Mouse (Mus musculus): ENCODE data around the gene Zfp961. TPM values are rescaled to one million over a fixed set of nuclear protein-coding genes. Genes with fewer than 3 reads are reported as not detected.

Zfp961 gene
- total and polyA plus RNA-seq, 3 experiments = 5.9 to 21.4 (median 14.9) TPM

DNA sequence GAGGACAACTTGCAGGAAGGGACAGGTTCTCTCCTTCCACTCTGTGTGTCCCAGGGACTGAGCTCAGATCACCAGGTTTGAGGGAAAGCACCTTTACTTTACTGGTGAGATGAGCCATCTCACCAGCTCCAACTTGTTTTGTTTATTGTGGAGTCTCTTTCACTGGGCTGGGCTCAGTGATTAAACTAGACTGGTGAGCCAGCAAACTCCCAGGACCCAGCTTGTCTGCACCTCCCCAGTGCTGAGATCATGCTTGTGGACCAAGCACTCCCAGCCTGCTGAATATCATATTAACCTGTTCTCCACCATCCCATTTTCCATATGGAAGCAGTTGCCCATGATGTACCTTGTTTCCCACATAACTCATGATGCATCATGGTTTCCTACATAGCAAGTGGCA is 52.1 kb downstream of the Zfp961 start:
- Histone ChIP-seq H3K4me2 (ENCODE audit: insufficient read depth, low read depth, poor library complexity, severe bottlenecking) (no peak overlapping the region), H3K4me3 (replicated peaks in 1 of 3; ENCODE audit: low read depth in 2 of 3, low read length in 2 of 3, poor library complexity in 1 of 3) (no peak overlapping the region), H3K9ac (ENCODE audit: insufficient read depth, low read depth) (no peak overlapping the region), H3K79me2 (replicated peaks; ENCODE audit: control insufficient read depth, extremely low read depth, insufficient read depth, poor library complexity, severe bottlenecking) (no peaks in the 10 kb centered on the region), H3K4me1 (ENCODE audit: control insufficient read depth in 1 of 2, insufficient read depth in 2 of 2) (peaks cover under 1 to 20% of the 10 kb centered on the region in 2 experiments; a peak in 3 of 4 replicates), H3K27ac (ENCODE audit: insufficient read depth, low read depth) (no peak overlapping the region), H3K27me3 (replicated peaks) (no peaks in the 10 kb centered on the region), H3K36me3 (replicated peaks in 1 of 2; ENCODE audit: control insufficient read depth in 1 of 2, insufficient read depth in 1 of 2, low read length in 1 of 2) (peaks cover 0 to 55% of the 10 kb centered on the region in 2 experiments), H3K9me3 (replicated peaks; ENCODE audit: low read length) (peaks cover 7% of the 10 kb centered on the region)
- in situ Hi-C loops (cut with MboI; ENCODE audit: low pct_ligation_motif_present, low pct_unique_long_range_greater_than_20kb, low sequenced_read_pairs) = loop anchor here (25.0 kb wide), 1 partner anchor 866 kb away; no protein-coding TSS in a partner anchor
- DNase-seq (ENCODE audit: extremely low read depth) = no peak
- TF ChIP-seq PAX5 (IDR thresholded peaks at IDR 0.05; ENCODE audit: low read length) = no peak
- no peak for TF ChIP-seq IRF4 (IDR thresholded peaks at IDR 0.05; ENCODE audit: low read depth, low read length)
- no peak for TF ChIP-seq RCOR1 (conservative IDR thresholded peaks at IDR 0.05; ENCODE audit: low read depth, low read length)
- TF ChIP-seq UBTF (IDR thresholded peaks at IDR 0.05; ENCODE audit: low read depth, low read length) = no peak
- no peak for TF ChIP-seq MAX (IDR thresholded peaks at IDR 0.05; ENCODE audit: low read length)
- TF ChIP-seq BHLHE40 (IDR thresholded peaks at IDR 0.05; ENCODE audit: low read depth, low read length) = no peak
- TF ChIP-seq KAT2A (IDR thresholded peaks at IDR 0.05; ENCODE audit: insufficient replicate concordance, low read length) = no peak
- TF ChIP-seq ZMIZ1 (IDR thresholded peaks at IDR 0.05; ENCODE audit: low read depth, low read length) = no peak
- no peak for TF ChIP-seq JUND (conservative IDR thresholded peaks at IDR 0.05; ENCODE audit: low read depth, low read length)
- TF ChIP-seq HCFC1 (IDR thresholded peaks at IDR 0.05; ENCODE audit: low read depth, low read length) = no peak
- no peak for TF ChIP-seq CTCF (conservative IDR thresholded peaks at IDR 0.05 in 1 of 2, IDR thresholded peaks at IDR 0.05 in 1 of 2; ENCODE audit: low read depth in 2 of 2, low read length in 2 of 2)
- TF ChIP-seq POLR2A (IDR thresholded peaks at IDR 0.05; ENCODE audit: low read depth, low read length) = no peak
- dilution Hi-C loops (cut with MboI; ENCODE audit: extremely low pct_ligation_motif_present, extremely low pct_unique_long_range_greater_than_20kb, low sequenced_read_pairs) = no loop called here

DNA sequence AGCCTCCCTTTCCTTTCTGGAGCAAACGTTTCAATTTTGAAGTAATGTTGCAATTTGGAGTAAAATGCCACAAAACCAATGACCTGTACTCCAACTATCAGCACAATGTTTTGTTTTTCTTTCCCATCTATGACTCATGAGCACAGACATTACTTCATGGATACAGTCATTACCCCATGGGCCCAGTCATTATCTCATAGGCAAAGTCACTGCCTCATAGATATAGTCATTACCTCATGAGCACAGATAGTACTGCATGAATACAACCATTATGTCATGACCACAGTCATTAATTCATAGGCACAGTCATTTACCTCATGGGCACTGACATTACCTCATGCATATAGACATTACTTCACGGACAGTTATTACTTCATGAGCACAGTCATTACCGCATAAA is 55.1 kb downstream of the Zfp961 start:
- no peak for DNase-seq (ENCODE audit: extremely low read depth)
- TF ChIP-seq ZNF384 (IDR thresholded peaks at IDR 0.05; ENCODE audit: low read depth, low read length) (no peak), ZMIZ1 (IDR thresholded peaks at IDR 0.05; ENCODE audit: low read depth, low read length) (no peak), GABPA (IDR thresholded peaks at IDR 0.05; ENCODE audit: insufficient replicate concordance, low read depth, low read length) (no peak), RAD21 (IDR thresholded peaks at IDR 0.05; ENCODE audit: low read depth, low read length) (no peak), TCF12 (IDR thresholded peaks at IDR 0.05; ENCODE audit: low read depth, low read length) (no peak), RCOR1 (conservative IDR thresholded peaks at IDR 0.05; ENCODE audit: low read depth, low read length) (no peak), BHLHE40 (IDR thresholded peaks at IDR 0.05; ENCODE audit: low read depth, low read length) (no peak), JUN (IDR thresholded peaks at IDR 0.05; ENCODE audit: insufficient read depth, low read depth, low read length) (no peak), USF2 (conservative IDR thresholded peaks at IDR 0.05; ENCODE audit: low read depth, low read length) (no peak), POLR2A (IDR thresholded peaks at IDR 0.05; ENCODE audit: low read depth, low read length) (no peak), ETS1 (conservative IDR thresholded peaks at IDR 0.05; ENCODE audit: low read depth, low read length) (no peak), POLR2AphosphoS2 (IDR thresholded peaks at IDR 0.05; ENCODE audit: low read depth, low read length) (no peak), MEF2A (IDR thresholded peaks at IDR 0.05; ENCODE audit: borderline replicate concordance, low read depth, low read length) (no peak), ELF1 (IDR thresholded peaks at IDR 0.05; ENCODE audit: low read depth, low read length) (no peak)
- no peak overlapping the region for H3K4me2 ChIP-seq (ENCODE audit: insufficient read depth, low read depth, poor library complexity, severe bottlenecking)
- no peak overlapping the region for H3K9ac ChIP-seq (ENCODE audit: insufficient read depth, low read depth)
- peaks cover 0 to 26% of the 10 kb centered on the region in 2 experiments for H3K36me3 ChIP-seq (replicated peaks in 1 of 2; ENCODE audit: control insufficient read depth in 1 of 2, insufficient read depth in 1 of 2, low read length in 1 of 2)
- H3K4me3 ChIP-seq (replicated peaks in 1 of 3; ENCODE audit: low read depth in 2 of 3, low read length in 2 of 3, poor library complexity in 1 of 3) = no peak overlapping the region
- in situ Hi-C loops (cut with MboI; ENCODE audit: low pct_ligation_motif_present, low pct_unique_long_range_greater_than_20kb, low sequenced_read_pairs) (loop anchor here (25.0 kb wide), 1 partner anchor 869 kb away; no protein-coding TSS in a partner anchor), dilution Hi-C loops (cut with MboI; ENCODE audit: extremely low pct_ligation_motif_present, extremely low pct_unique_long_range_greater_than_20kb, low sequenced_read_pairs) (no loop called here)
- H3K27me3 ChIP-seq (replicated peaks) = no peaks in the 10 kb centered on the region
- H3K79me2 ChIP-seq (replicated peaks; ENCODE audit: control insufficient read depth, extremely low read depth, insufficient read depth, poor library complexity, severe bottlenecking) = no peaks in the 10 kb centered on the region
- H3K4me1 ChIP-seq (ENCODE audit: control insufficient read depth in 1 of 2, insufficient read depth in 2 of 2) = peaks cover 13 to 45% of the 10 kb centered on the region in 2 experiments
- no peak overlapping the region for H3K27ac ChIP-seq (ENCODE audit: insufficient read depth, low read depth)
- H3K9me3 ChIP-seq (replicated peaks; ENCODE audit: low read length) = no peaks in the 10 kb centered on the region

All from CH12.LX (cell line).